Mouse (Mus musculus) brain, embryonic 14.5 days (tissue): ENCODE data around the gene Evx2.

Experiments
- CTCF ChIP-seq: fragments of 200-500 bp; IDR thresholded peaks from 2 replicates; pipeline ENCODE4 v1.5.1; 2012; ENCODE audit warnings: inconsistent platforms, mild to moderate bottlenecking, moderate library complexity, borderline replicate concordance; ENCODE audit not compliant: insufficient read depth, insufficient read length; ENCODE audit errors: extremely low read depth
- POLR2A ChIP-seq: fragments of 200-500 bp; IDR thresholded peaks from 2 replicates; pipeline ENCODE4 v1.6.1; 2012; ENCODE audit warnings: mild to moderate bottlenecking, inconsistent platforms, borderline replicate concordance; ENCODE audit not compliant: poor library complexity, insufficient read depth, insufficient read length, severe bottlenecking; ENCODE audit errors: extremely low read depth

DNA sequence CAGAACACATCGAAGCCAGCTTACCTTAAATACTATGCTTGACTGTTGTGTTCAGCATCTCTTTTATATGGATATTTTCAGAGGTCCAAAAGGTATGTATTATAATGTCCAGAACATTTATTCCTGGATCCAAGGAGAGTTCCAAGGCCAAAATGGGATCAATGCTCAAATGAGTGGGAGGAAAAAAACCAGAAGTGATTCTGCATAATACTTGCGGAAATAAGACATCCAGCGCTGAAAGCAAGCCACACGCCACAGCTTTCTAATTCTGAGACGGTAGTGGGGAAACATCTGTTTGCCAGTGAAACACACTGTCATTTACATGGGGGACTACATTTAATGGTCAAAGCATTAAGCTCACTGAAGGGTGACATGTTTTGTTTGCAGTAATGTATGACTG is 16.9 kb downstream of the Evx2 start:
- TF ChIP-seq CTCF: no peak
- TF ChIP-seq POLR2A: no peak
